In the genomic region with DNA sequence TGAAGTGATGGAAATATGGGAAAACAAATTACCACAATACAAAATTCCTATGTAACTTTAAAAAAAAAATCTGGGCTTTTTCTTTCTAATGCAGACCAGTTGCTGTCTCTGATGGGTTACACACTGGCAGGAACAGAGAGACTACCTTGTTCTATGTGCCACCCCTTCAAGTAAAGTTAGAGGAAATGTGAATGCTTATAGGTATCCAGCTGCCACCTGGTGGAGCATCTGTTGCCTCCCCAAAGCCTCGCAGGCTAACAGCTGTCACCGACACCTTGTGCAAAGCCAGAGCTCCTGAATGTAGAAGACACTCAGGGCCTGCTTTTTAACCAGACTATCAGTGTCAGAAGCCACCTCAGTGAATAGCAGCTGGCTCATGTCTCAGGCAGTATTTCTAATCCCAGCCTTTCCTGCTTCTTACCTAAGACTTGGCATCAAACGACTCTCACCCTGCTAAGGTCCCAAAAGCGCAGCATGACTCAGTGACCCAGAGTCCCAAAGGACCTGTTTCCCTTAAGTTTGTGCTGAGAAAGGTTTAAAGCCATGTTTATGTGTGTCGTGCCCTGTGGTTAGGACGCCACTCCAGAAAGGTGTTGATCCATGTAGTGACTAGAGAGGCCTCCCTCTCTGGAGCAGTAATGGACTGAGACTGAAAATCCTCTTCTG, we compare ENCODE assay signal across 13 mouse cellular contexts.
A peak's percentile ranks its signal among the peaks of the same experiment; 100 is the strongest.
DNase-seq lines count a peak whose midpoint lies in the region; ATAC-seq and TF ChIP-seq lines count a peak whose summit lies in the region.
"Had no signal": no experiment of that assay in that cellular context is flagged by ENCODE, and none has a peak within 500 bp of the region (broad histone marks: within the 10 kb centered on the region; RNA-seq: fewer than 3 reads in every experiment).

No protein-coding gene starts in this region.

- H3K27me3 ChIP-seq in heart, embryonic 12.5 days (replicated peaks) = no peaks in the 10 kb centered on the region
- H3K27me3 ChIP-seq in midbrain, postnatal 0 days (ENCODE audit: insufficient read depth, low read length) = no peaks in the 10 kb centered on the region
- no peaks in the 10 kb centered on the region for H3K27me3 ChIP-seq in midbrain, embryonic 13.5 days
- no peaks in the 10 kb centered on the region for H3K27me3 ChIP-seq in heart, embryonic 13.5 days (replicated peaks)

- no peak overlapping the region for H3K4me2 ChIP-seq in heart, embryonic 12.5 days
- no peak overlapping the region for H3K4me2 ChIP-seq in midbrain, postnatal 0 days (ENCODE audit: low read depth, low read length, poor library complexity, severe bottlenecking)
- no peak overlapping the region for H3K4me2 ChIP-seq in midbrain, embryonic 13.5 days (replicated peaks)
- no peak overlapping the region for H3K4me2 ChIP-seq in heart, embryonic 13.5 days

- peaks cover 19% of the 10 kb centered on the region for H3K4me1 ChIP-seq in heart, embryonic 12.5 days (replicated peaks)
- no peaks in the 10 kb centered on the region for H3K4me1 ChIP-seq in midbrain, postnatal 0 days (ENCODE audit: insufficient read depth, low read length)
- H3K4me1 ChIP-seq in midbrain, embryonic 13.5 days (replicated peaks) = no peaks in the 10 kb centered on the region
- H3K4me1 ChIP-seq in heart, embryonic 13.5 days = peaks cover 35% of the 10 kb centered on the region

- 47% methylated on average over 6 of the region's 6 CpGs for WGBS in heart, embryonic 12.5 days
- 86% methylated on average over 6 of the region's 6 CpGs for WGBS in midbrain, postnatal 0 days
- 80% methylated on average over 6 of the region's 6 CpGs for WGBS in midbrain, embryonic 13.5 days
- WGBS in heart, embryonic 13.5 days = 49% methylated on average over 6 of the region's 6 CpGs

- no peak overlapping the region for H3K9ac ChIP-seq in heart, embryonic 12.5 days
- H3K9ac ChIP-seq in midbrain, postnatal 0 days (replicated peaks; ENCODE audit: low read length, poor library complexity, severe bottlenecking) = no peak overlapping the region
- no peak overlapping the region for H3K9ac ChIP-seq in midbrain, embryonic 13.5 days (replicated peaks)
- no peak overlapping the region for H3K9ac ChIP-seq in heart, embryonic 13.5 days
- H3K9ac ChIP-seq: liver, embryonic 14.5 days had no signal

- H3K9me3 ChIP-seq in heart, embryonic 12.5 days (replicated peaks) = no peaks in the 10 kb centered on the region
- no peaks in the 10 kb centered on the region for H3K9me3 ChIP-seq in midbrain, postnatal 0 days (ENCODE audit: low read length)
- no peaks in the 10 kb centered on the region for H3K9me3 ChIP-seq in midbrain, embryonic 13.5 days
- no peaks in the 10 kb centered on the region for H3K9me3 ChIP-seq in heart, embryonic 13.5 days

- H3K36me3 ChIP-seq in heart, embryonic 12.5 days = no peaks in the 10 kb centered on the region
- H3K36me3 ChIP-seq in midbrain, postnatal 0 days (ENCODE audit: insufficient read depth, low read length) = no peaks in the 10 kb centered on the region
- H3K36me3 ChIP-seq in midbrain, embryonic 13.5 days = no peaks in the 10 kb centered on the region
- H3K36me3 ChIP-seq in heart, embryonic 13.5 days = no peaks in the 10 kb centered on the region

- ATAC-seq in heart, embryonic 12.5 days (ENCODE audit: insufficient number of reproducible peaks, low FRiP score) = no peak; the same call in 1 of the 2 replicates
- no peak for ATAC-seq in midbrain, postnatal 0 days (ENCODE audit: low FRiP score)
- no peak for ATAC-seq in midbrain, embryonic 13.5 days
- no peak for ATAC-seq in heart, embryonic 13.5 days (ENCODE audit: extremely low read depth, insufficient number of reproducible peaks, low FRiP score, low TSS enrichment)
- ATAC-seq: activated CD4-positive, CD25-positive, alpha-beta regulatory T cell, adult 4 months had no signal

- peak; percentile 62 for TF ChIP-seq CTCF in midbrain, postnatal 0 days (IDR thresholded peaks at IDR 0.05)

- no peak for DNase-seq in heart, adult 9 months (ENCODE audit: low spot score in 2 of 2)
- DNase-seq in midbrain, postnatal 0 days (ENCODE audit: low spot score) = peak; percentile 53
- DNase-seq in lung, postnatal 4 days = peak; percentile 56 to 75
- no peak for DNase-seq in cerebellum, postnatal 25 days
- DNase-seq in thymus, postnatal 36 days = no peak
- DNase-seq: cerebellum, adult 11 months; gastrocnemius, postnatal 25 days had no signal

- H3K4me3 ChIP-seq in heart, embryonic 12.5 days = no peak overlapping the region
- H3K4me3 ChIP-seq in midbrain, postnatal 0 days (ENCODE audit: low read depth, low read length) = no peak overlapping the region
- no peak overlapping the region for H3K4me3 ChIP-seq in midbrain, embryonic 13.5 days (replicated peaks)
- H3K4me3 ChIP-seq in heart, embryonic 13.5 days = no peak overlapping the region
- H3K4me3 ChIP-seq: myocyte had no signal

- peak overlapping the region; percentile 68 for H3K27ac ChIP-seq in heart, embryonic 12.5 days (ENCODE audit: poor library complexity, severe bottlenecking)
- H3K27ac ChIP-seq in midbrain, postnatal 0 days (ENCODE audit: low read depth, low read length) = no peak overlapping the region
- H3K27ac ChIP-seq in midbrain, embryonic 13.5 days = no peak overlapping the region
- peak overlapping the region; percentile 67 for H3K27ac ChIP-seq in heart, embryonic 13.5 days (replicated peaks)
- H3K27ac ChIP-seq: liver, embryonic 14.5 days had no signal

Comparison
In these comparisons a context has a peak if more than half of its experiments do, and no peak if none do; other contexts are left out.
1. H3K27ac ChIP-seq: peak in heart, embryonic 12.5 days (single experiment) and heart, embryonic 13.5 days (single experiment); none in midbrain, postnatal 0 days (single experiment) and midbrain, embryonic 13.5 days (single experiment).
2. DNase-seq: peak in midbrain, postnatal 0 days (single experiment) and lung, postnatal 4 days (2 of 2); none in heart, adult 9 months (0 of 2), cerebellum, postnatal 25 days (0 of 2) and thymus, postnatal 36 days (0 of 2).